Mouse (Mus musculus): ENCODE results near the gene Rad23a. TPM values are rescaled to one million over a fixed set of nuclear protein-coding genes. Genes with fewer than 3 reads are reported as not detected.

Gene Rad23a
- total RNA-seq, 2 experiments from 2014 or later: 77.9 to 78.8 TPM

GRCm38 (mm10) chr8:84815547-84815946, 24.9 kb downstream of the Rad23a start:
- intact Hi-C loops (cut with DNase I): no loop called here
- DNase-seq (ENCODE audit: low spot score in 2 of 2): peak; percentile 95

GRCm38 (mm10) chr8:84814555-84815441, 25.7 kb downstream of the Rad23a start:
- no peak for DNase-seq (ENCODE audit: low spot score in 2 of 2)
- intact Hi-C loops (cut with DNase I): loop anchor here (5.0 kb wide), 2 partner anchors 42 to 172 kb away; no protein-coding TSS in a partner anchor

DNA sequence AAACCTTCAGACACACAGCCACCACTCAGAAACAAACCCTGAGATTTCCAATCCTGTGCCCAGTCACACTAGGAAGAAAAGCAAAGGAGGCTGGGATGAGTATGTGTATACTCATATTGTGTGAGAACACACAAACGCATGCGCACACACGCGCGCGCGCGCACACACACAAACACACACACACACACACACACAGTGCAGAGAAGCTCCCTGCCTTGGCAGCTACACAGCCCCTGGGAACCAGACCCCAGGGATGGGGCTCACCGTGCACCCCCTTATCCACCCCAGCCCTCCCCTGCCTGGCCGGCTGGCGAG, 26.3 kb downstream of the Rad23a start:
- DNase-seq (ENCODE audit: low spot score in 2 of 2): no peak
- intact Hi-C loops (cut with DNase I): loop anchor here (5.0 kb wide), 2 partner anchors 42 to 172 kb away; no protein-coding TSS in a partner anchor

- no peak for DNase-seq (ENCODE audit: low spot score in 2 of 2)
- intact Hi-C loops (cut with DNase I): loop anchor here (5.0 kb wide), 2 partner anchors 42 to 172 kb away; no protein-coding TSS in a partner anchor
Measured at GRCm38 (mm10) chr8:84813830-84814229, 26.6 kb downstream of the Rad23a start.

DNA sequence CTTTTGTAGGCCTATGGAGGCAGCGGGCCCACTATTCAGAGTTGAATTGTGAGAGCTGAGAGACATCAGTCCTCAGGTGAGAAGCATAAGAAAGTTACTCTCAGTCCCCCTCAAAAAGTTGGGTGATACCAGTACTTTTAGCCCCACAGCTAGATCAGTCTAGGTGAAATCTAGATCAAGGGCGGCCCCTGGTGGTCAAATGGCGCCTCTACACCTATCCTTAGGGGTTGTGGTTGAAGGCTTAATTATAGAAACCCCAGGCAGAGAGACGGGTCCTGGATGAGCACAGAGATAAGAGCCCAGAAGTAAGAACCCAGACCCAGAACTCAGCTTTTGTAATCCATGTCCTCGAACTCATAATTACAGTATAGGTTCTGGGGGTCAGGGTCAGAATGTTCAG, 27.4 kb downstream of the Rad23a start:
- DNase-seq (ENCODE audit: low spot score in 2 of 2): peak; percentile 77 to 84
- intact Hi-C loops (cut with DNase I): loop anchor here (5.0 kb wide), 2 partner anchors 41 to 171 kb away; no protein-coding TSS in a partner anchor

- intact Hi-C loops (cut with DNase I): loop anchor here (2.0 to 5.0 kb wide), 3 partner anchors 39 to 169 kb away; no protein-coding TSS in a partner anchor
- no peak for DNase-seq (ENCODE audit: low spot score in 2 of 2)
Measured at GRCm38 (mm10) chr8:84811303-84811702, 29.2 kb downstream of the Rad23a start.

- DNase-seq (ENCODE audit: low spot score in 2 of 2): peak; percentile 96 to 97
- intact Hi-C loops (cut with DNase I): loop anchor here (2.0 to 5.0 kb wide), 3 partner anchors 39 to 169 kb away; no protein-coding TSS in a partner anchor
Measured at GRCm38 (mm10) chr8:84810896-84811295, 29.6 kb downstream of the Rad23a start.

DNA sequence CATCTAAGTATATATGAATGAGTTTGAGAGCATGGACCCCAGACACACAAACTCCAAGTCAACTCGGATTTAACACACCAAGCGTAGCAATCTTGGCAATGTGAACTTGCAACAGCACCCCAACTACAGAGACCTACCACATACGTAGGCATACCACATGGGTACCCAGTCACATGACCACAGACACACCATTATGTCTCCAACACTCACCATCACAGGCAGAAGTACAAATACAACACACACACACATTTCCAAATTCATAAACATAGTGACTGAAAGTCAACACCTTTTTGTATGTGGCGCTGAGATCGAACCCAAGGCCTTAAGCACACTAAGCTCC, 30.6 kb downstream of the Rad23a start:
- no peak for DNase-seq (ENCODE audit: low spot score in 2 of 2)
- intact Hi-C loops (cut with DNase I): loop anchor here (2.0 to 5.0 kb wide), 3 partner anchors 38 to 168 kb away; no protein-coding TSS in a partner anchor

DNA sequence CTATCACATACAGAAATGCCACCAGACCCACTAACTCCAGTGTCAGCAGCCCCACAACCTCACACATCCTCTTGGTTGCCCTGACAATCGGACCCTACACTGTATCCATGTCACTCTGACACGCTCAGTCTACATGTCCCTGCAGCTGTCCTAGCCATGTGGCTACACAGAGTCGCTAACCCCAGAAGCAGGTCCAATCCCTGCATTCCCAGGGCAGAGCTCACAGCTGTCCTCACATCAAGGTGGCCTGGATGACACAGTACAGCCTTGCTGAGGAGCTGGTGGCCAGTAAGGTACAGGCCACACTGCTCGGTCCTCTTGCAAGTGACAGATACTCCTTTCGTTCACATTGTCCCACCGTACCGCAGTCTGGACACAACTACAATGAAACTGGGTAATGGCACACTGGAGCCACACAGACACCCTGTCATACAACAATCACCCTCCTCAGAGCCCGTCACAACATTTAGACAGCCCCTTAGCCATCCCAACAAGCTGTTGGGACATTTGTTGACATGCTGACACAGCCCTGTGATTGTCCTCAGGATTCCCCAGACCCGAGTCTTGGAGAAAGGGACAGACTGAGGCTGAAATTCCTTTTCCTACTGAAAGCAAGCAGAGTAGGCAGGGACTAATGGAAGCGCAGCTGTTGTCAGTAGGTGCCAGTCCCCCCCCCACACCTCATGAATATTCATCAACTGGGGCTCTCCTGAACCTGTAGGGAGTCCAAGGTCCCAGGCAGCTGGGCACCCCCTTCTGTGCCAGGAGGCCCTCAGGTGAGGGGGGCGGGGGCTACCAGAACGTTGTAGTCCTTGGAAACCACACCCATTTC, 31.1 kb downstream of the Rad23a start:
- intact Hi-C loops (cut with DNase I): no loop called here
- DNase-seq (ENCODE audit: low spot score in 2 of 2): no peak

DNA sequence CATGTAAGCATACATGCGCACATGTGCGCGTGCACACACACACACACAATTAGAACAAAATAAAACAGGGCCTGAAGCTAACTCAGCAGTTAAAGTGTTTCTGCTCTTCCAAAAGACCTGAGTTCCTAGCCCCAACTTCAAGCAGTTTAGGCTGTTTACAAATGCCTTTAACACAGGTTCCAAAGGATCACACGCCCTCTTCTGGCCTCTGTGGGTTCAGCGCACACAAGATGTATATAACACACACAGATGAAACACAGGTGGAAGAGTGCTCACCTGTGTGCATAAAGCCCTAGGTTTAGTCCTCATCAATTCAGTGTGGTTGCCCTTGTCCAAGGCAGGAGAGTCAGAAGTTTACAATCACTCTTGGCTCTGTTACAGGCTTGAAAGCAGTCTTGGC, 34.4 kb downstream of the Rad23a start:
- intact Hi-C loops (cut with DNase I): no loop called here
- DNase-seq (ENCODE audit: low spot score in 2 of 2): no peak

- peak; percentile 65 for DNase-seq (ENCODE audit: low spot score in 2 of 2)
- intact Hi-C loops (cut with DNase I): loop anchor here (2.0 to 5.0 kb wide), 2 partner anchors 33 to 59 kb away; no protein-coding TSS in a partner anchor
Measured at GRCm38 (mm10) chr8:84799999-84800831, 40.2 kb downstream of the Rad23a start, which contains the start of gene Nfix. TSS of gene Nfix (minus strand) at chr8:84800344.

- DNase-seq (ENCODE audit: low spot score in 2 of 2): peak in 1 of 2 experiments; percentile 68
- intact Hi-C loops (cut with DNase I): no loop called here
Measured at GRCm38 (mm10) chr8:84799136-84799931, 41.1 kb downstream of the Rad23a start.

- DNase-seq (ENCODE audit: low spot score in 2 of 2): no peak
- intact Hi-C loops (cut with DNase I): no loop called here
Measured at GRCm38 (mm10) chr8:84798446-84799135, 41.9 kb downstream of the Rad23a start.

DNA sequence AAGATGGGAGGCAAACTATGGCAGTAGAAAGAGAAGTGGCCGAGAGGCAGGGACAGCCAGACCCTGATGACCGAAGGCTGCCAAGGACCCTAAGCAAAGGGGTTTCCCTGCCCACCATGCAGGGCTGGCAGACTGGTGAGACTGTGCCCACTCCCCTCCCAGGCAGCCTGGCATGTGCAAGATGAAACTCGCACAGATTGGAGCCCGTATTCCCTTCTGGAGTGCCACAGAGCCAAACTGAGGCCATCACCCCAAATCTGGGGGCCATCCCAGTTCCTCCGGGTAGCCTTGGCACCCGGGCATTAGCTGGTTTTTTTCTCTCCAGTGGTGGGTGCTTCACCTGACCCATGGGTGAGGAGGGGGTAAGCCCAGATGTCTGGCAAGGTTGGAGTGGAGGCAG, 42.5 kb downstream of the Rad23a start:
- DNase-seq (ENCODE audit: low spot score in 2 of 2): no peak
- intact Hi-C loops (cut with DNase I): no loop called here

- intact Hi-C loops (cut with DNase I): no loop called here
- DNase-seq (ENCODE audit: low spot score in 2 of 2): no peak
Measured at GRCm38 (mm10) chr8:84797256-84797797, 43.1 kb downstream of the Rad23a start.

DNA sequence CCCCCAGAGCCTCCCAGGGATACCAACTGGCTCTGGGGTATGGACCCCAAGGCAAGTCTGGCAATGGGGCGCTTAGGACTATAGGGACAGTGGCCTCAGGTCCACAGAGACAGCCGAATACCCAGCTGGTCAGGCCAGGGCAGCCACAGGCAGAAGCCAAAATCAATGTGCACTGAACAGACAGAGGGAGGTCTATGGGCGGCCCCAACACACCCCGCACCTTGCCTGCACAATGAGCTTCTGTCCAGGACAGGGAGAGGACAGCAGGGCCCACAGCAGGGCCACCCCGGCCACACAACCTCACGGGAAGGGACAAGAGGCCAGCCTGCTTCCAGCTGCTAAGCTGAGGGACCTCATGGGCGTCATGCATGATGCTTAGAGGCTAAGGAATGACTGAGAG, 46.0 kb downstream of the Rad23a start:
- DNase-seq (ENCODE audit: low spot score in 2 of 2): peak in 1 of 2 experiments; percentile 70
- intact Hi-C loops (cut with DNase I): loop anchor here (1.0 kb wide), 1 partner anchor 19 kb away; no protein-coding TSS in a partner anchor

DNA sequence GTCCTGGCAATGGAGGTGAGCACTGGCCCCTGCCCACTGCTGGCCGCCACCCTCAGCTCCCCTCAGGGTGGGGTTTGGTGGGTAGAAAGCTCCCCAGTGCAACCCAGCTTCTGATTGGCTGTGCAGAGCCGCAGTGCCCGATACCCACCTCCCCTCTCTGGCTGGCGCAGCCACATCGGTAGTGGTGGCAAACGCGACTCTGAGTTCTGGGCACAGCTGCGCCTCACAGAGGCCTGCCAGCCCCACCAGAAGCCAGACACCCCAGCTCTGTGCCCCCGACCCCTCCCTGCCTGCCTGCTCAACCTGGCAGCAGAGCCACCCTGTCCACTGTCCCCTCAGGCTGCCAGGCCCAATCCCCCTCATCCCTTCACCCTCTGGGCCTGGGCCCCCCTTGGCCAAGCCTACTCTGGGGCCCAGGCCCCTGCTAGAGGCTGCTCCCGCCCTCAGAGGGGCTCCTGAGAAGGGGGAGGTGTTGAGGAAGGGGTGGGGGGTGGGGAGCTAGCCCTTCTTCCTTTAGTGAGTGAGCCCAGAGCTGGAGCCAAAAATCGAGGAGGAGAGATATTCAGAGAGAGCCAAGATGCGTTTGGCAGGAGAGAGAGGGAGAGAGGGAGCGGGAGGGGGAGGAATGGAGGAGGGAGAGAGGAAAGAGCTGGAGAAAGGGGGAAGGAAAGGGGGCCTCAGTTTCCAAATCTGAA, 46.5 kb downstream of the Rad23a start:
- intact Hi-C loops (cut with DNase I): loop anchor here (1.0 kb wide), 1 partner anchor 19 kb away; no protein-coding TSS in a partner anchor
- DNase-seq (ENCODE audit: low spot score in 2 of 2): peak; percentile 71
